Mouse (Mus musculus): ENCODE measurements around the gene Tmem63a.

Tmem63a gene

DNA sequence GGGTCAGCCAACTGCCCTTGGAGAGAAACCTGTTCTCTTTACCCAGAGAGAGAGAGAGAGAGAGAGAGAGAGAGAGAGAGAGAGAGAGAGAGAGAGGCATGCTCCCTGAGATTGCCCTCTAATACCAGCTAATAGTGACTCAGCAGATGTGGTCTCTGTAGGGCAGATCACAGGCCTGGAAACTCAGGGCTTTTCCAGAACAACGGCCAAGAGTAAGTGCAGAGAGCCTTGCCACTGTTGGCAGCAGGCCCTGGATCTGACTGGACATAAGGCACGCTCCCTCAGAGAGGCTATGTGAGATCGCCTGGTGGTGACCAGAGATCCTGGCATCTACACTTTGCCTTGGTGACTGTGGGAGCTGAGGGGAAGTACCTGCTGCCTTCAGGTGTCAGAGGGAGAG is 67.6 kb downstream of the Tmem63a start:
- no peak for DNase-seq (ENCODE audit: low spot score)

DNA sequence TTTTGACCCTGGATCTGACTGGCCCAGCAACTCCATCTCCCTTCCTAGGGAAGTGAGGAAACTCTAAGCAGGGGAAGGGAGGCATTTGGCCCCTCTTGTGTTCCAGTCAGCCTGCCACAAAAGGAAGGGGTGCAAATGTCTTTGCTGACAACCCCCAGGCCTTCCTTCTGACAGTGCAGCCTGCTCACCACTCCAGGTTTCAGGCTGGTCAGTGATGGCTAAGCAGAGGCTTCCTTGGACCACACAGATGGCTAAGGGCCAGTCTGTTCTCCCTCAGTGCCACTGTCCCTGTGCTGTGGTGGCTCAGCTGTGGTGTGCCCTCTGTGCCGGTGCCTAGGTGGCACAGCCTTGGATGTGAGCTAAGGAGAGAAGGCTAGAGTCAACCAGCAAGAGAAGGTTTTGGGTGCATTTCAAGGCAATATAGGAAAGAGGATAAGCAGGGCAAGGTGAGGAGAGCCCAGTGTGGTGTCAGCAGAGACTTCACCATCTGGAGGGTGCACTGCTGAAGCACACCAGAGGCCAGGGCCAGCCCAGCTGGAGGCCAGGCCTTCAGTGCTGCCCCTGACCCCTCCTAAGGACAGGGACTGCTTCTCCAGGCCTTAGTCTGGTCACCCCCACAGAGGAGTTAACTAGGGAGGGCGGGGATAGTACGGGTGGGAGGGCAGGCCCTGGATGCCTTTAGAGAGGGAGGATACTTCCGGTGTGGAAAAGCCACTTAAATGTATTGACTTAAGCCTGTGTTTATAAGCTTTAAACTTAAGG is 68.2 kb downstream of the Tmem63a start:
- DNase-seq (ENCODE audit: low spot score) = no peak

DNA sequence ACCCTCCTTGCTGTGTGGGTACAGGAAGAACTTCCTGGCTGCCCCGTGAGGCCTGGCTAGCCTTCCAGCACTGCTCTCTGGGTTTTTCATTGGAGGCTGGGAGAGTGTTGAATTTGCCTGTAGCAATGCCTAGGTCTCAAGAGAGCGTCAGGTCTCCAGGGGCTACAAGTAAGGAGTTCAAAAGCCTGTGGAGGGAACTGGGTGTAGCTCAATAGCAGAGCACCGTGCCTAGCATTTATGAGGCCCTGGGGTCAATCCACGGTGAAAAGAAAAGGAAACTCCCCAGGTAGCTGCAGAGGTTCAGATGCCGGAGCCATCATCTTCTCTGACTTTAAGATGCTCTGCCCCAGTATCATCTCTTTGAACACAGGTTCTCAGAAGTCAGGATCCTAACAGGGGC is 69.5 kb downstream of the Tmem63a start:
- no peak for DNase-seq (ENCODE audit: low spot score)

DNA sequence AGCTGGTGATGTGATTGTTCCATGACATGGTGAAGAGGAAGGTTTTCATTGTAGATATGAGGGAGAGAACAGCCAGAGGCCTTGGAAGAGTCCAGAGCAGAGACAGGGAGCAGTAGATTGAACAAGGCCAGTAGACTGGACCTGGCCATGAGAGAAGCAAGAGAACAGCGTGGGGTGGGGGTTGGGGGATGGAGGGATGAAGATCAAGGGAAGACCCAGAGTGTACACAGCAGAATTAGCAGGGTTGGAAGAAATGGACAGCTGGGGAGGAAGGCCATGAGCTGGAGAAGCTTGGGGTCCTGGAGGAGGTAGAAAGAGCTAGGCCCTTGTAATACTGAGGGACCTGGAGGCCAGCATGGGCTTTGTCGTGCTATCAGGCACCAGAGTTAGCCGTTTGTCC is 70.3 kb downstream of the Tmem63a start:
- no peak for DNase-seq (ENCODE audit: low spot score)

DNA sequence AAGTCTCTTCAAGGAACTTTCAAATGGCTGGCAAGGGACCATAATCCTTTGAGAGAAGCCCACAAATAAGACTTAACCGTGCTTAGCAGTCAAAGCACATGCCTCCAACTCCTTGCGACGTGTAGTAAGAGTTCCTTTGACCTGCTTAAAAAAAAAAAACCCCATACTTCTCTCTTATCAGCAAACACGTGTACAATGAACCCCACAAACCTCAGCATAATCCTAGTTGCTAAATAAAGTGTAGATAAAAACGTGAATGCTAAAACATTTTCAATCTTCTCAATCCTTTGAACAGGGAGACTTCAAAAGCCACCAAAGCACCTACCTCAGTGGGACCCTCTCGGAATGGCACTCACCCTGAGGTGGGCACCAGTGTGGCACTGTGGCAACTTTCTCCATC is 71.3 kb downstream of the Tmem63a start:
- no peak for DNase-seq (ENCODE audit: low spot score)

DNA sequence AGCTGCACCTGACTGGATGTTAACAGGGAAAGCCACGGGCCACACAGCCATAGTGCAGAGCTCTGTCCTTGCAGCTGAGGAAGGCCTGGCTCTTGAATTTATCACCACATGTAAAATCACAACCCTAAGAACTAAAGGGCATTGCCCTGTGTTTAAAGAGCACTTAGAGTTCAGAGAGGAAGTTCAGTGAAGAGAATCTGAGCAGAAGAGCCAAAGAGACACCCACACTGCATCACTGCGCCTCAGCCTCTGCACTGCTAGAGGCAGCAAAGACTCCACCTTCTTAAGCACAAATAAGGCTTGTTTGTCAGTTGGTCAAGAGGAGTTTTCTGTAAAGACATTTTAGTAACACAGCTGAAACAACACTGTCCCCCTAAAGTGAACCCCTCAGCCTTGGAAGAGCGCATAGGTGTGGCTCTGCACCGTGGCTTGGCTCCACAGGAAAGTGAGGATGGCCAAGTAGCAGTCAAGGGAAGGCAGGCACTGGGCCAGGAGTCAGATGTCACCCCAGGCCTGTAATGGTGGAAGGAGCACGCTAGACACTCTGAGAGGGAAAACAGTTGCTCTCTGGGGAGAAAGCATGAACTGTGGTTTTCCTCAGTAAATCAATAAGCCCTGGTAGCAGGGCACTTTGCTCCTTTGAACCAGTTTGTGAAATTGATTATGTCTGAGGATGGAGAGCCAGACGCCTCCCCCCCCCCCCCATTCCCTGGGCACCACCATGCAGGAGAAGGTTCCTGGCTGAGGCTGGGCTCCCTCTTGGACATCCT is 72.8 kb downstream of the Tmem63a start:
- DNase-seq (ENCODE audit: low spot score) = no peak

DNA sequence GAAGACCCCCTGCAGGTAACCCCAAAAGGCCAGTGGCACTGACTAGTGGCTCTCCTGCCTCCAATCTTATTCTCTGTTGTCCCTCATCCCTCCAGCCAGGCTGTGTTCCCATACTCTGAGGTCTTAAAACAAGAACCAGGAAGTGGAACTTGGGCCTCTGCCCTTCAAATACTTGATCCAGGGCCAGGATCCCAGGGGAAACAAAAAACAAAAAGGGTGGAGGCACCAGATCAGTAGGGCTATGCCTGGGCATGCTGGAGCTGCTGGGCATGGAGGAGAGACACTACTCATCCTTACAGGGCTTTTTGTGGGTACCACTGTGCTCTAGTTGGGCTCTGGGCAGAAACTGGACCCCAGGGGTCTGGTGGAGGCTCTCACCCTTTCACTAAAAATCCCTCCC is 73.4 kb downstream of the Tmem63a start:
- DNase-seq (ENCODE audit: low spot score) = no peak

DNA sequence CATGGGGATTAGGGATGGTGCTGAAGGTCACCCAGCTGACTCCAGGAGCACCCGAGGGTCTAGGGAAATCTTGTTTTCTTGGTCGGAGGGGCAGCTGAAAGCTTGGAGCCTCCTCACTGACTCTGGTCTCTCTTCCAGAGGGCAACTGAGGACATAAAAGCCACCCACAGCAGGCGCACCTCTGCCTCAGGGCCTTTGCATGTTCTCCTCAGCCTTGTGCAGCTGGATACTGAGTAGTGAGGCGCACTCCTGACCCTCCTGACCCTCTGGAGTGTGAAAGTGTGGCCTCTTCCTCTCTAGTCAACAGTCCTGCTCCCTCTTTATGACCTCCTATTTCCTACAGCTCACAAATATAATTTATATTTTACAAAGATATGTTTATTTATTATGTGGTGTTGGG is 73.9 kb downstream of the Tmem63a start:
- no peak for DNase-seq (ENCODE audit: low spot score)

DNA sequence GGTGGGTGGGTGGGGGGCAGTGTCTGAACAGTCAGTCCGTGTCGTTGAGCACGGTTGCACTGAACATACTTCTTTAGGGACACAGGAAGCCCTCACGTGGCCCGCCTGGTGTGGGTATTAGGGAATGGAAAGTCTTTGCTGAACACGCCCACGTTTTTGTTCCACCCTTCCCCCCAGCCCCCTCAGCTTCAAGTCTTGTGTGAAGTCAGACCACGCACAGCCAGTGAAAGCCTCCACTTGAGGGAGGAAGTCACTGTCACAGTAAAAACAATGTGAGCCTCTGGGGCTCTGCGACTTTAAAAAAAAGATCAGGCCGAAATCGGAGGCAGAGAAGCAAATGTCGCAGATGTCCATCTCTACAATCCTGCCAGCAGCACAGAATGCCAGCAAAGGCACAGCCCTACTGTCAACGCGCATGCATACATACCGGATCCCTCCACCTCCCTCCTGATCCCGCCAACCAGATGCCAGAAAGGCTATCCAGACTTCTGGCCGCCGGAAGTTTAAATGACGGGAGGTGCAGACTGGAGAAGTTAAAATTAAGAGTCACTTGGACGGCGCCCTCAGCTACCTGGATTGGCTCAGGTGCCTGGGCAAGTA is 74.5 kb downstream of the Tmem63a start:
- peak; percentile 57 for DNase-seq (ENCODE audit: low spot score)

DNA sequence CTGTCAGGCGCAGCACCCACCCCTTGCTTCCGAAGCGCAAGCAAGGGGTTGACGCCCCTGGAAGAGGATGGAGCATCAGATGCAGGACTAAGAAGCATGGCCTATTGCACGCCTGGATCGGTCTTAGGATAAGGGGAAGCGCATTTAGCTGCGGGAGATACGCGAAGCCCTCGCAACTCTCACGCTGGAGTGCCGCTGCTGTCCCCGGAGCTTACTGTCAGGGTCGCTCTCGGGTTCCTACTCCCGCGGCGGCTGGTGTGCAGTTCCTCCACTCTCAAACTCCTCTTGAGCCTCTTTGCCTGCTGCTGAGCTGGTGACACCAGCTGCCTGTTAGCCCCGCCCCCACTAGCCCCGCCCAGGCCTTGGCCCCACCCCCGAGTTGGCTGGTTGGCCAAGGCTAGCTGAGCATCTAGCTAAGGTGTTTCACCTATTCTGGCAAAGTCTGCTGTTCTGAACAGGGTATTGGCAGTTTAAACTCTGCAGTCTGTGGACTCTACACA is 75.1 kb downstream of the Tmem63a start:
- peak; percentile 80 for DNase-seq (ENCODE audit: low spot score)

DNA sequence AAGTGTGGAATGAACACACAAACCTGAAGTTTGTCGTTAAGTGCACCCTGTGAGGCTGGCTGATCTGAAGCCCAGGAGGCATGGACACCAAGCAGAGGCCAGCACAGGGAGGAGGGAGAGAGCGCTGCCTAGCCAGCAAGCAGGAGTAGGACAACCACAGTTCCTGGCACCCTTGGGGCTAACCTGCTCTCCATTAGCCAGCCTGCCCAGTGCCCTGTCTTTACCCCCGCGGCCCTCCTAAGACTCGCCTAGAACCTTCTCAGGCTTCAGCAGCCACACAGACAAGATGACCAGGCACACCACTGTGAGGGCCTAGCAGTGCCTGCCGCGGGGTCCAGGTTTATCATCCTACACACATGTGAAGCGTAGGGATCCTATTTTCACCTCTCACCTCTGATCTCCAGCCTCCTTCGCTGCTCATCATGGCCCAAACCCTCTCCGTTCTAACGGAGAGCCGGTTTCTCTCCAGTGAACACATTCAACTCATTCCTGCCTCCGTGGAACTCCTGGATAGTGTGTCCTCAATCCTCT is 75.8 kb downstream of the Tmem63a start:
- DNase-seq (ENCODE audit: low spot score) = no peak

DNA sequence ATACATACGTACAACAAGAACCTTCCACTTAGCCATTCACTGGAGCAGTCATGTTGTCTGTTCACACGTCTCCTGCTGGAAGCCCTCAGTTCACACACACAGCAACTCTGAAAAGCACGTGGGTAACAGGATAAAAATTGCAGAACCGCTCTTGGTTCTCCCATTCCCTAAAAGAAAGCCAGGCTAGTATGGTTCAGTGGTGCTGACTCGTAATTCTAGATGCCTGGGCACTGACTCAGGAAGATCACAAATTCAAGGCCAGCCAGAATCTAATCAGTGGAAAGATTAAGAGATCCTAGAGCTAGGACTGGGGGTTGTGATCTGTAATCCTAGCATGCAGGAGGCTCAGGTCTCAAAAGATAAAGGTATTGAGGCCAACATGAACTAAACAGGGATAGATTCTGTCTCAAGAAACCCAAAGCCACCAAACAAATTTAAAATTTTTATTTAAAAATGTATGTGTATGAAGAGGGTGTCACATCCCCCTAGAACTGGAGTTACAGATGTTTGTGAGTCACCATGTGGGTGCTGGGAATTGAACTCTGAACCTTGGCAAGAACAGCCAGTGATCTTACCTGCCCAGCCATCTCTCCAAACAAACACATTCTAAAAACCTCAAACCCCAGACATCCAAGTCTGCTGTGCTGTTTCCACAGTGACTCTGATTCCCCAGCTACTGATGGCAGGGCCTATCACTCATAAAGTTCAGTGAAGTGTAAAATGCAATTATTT is 78.8 kb downstream of the Tmem63a start, which contains the start of gene Ephx1:
Gene Ephx1 (minus strand): TSS at position 149 of the 732 bp plus-strand sequence.
- DNase-seq (ENCODE audit: low spot score) = no peak

DNA sequence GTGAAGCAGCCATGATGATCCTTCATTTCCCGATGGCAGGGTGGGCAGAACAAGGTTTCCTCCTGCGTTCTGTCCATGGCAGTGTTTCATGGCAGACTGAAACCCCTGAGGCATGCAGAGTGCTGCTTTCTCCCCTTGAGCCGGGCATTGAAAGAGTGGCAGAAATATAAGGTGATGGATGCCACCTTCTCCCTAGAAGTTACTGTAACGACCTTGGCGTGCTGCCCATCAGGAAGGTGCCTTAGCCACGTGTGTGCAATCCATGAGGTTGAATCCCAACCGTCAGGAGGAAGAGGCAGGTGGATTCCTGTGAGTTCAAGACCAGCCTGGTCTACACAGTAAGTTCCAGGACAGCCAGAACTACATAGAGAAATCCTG is 79.3 kb downstream of the Tmem63a start:
- no peak for DNase-seq (ENCODE audit: low spot score)

DNA sequence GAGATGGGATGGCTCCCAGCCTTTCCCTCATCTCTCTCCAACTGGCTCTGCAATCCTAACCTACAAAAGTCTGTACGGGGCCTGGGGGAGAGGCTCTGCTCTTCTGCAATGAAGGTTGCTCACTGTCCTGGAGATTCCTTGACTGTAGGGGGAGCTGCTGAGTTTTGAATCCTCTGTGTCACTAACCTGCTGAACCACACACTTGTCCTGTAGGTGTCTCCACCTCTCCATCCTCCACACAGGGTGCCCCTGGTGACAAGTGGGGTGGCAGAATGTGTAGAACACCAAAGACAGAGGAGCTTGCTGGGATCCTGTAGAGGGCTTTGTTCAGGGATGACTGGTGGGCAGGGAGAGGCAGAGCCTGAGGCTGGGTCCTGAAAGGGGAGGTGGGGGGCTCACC is 80.1 kb downstream of the Tmem63a start:
- DNase-seq (ENCODE audit: low spot score) = peak; percentile 78
